Mouse (Mus musculus): Measurements from ENCODE around the gene C130050O18Rik. TPM values are rescaled to one million over a fixed set of nuclear protein-coding genes. Genes with fewer than 3 reads are reported as not detected.

Gene C130050O18Rik
- polyA plus RNA-seq, 1 experiment, result 0.12 TPM

DNA sequence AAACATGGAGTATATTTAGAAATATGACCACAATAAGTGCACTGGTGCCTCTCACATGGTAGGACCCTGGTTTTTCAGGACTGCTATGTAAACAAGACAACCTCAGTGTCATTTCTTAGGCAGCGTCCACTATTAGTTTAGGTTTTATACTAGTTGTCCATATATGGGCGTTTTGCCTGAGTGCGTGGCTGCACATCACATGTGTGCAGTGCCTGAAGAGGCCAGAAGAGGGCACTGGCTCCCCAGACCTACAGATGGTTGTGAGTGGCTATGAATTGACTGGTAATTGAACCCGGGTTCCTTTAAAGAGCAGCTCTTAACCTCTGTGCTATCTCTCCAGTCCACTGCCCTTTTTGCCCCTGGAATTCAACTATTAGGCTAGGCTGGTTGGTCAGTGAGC is 11.9 kb downstream of the C130050O18Rik start:
- Histone ChIP-seq H3K36me3 (ENCODE audit: control insufficient read depth, insufficient read depth, low read length) (no peaks in the 10 kb centered on the region), H3K27ac (ENCODE audit: control insufficient read depth, insufficient read depth, low read depth, low read length) (no peak overlapping the region), H3K4me3 (ENCODE audit: control insufficient read depth, low read depth, low read length) (no peak overlapping the region), H3K27me3 (ENCODE audit: control insufficient read depth, insufficient read depth, low read length) (no peaks in the 10 kb centered on the region), H3K4me1 (ENCODE audit: control insufficient read depth, insufficient read depth, low read length) (no peaks in the 10 kb centered on the region)
- TF ChIP-seq CTCF (IDR thresholded peaks at IDR 0.05; ENCODE audit: control insufficient read depth, insufficient read depth, insufficient replicate concordance, low read depth, low read length) (peak; percentile 44; the same call in 1 of the 2 replicates), POLR2A (IDR thresholded peaks at IDR 0.05; ENCODE audit: control insufficient read depth, low read depth, low read length) (no peak)

DNA sequence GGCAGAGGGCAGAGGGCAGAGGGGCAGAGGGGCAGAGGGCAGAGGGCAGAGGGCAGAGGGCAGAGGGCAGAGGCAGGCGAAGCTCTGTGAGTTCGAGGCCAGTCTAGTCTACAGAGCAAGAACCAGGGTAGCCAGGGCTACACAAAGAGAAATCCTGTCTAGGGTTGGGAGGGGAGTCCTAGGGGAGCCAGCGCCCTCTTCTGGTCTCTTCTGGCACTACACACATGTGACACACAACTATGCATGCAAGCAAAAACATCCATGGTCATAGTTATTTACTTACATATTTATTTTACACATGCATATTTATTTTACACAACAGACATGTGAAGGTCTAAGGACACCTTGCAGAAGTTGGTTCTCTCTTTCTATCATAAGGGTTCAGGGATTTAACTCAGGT is 12.4 kb downstream of the C130050O18Rik start:
- Histone ChIP-seq H3K4me1 (ENCODE audit: control insufficient read depth, insufficient read depth, low read length) (no peaks in the 10 kb centered on the region), H3K4me3 (ENCODE audit: control insufficient read depth, low read depth, low read length) (no peak overlapping the region), H3K27ac (ENCODE audit: control insufficient read depth, insufficient read depth, low read depth, low read length) (no peak overlapping the region), H3K27me3 (ENCODE audit: control insufficient read depth, insufficient read depth, low read length) (no peaks in the 10 kb centered on the region), H3K36me3 (ENCODE audit: control insufficient read depth, insufficient read depth, low read length) (no peaks in the 10 kb centered on the region)
- TF ChIP-seq CTCF (IDR thresholded peaks at IDR 0.05; ENCODE audit: control insufficient read depth, insufficient read depth, insufficient replicate concordance, low read depth, low read length) (peak; percentile 60; the same call in 1 of the 2 replicates), POLR2A (IDR thresholded peaks at IDR 0.05; ENCODE audit: control insufficient read depth, low read depth, low read length) (no peak)

DNA sequence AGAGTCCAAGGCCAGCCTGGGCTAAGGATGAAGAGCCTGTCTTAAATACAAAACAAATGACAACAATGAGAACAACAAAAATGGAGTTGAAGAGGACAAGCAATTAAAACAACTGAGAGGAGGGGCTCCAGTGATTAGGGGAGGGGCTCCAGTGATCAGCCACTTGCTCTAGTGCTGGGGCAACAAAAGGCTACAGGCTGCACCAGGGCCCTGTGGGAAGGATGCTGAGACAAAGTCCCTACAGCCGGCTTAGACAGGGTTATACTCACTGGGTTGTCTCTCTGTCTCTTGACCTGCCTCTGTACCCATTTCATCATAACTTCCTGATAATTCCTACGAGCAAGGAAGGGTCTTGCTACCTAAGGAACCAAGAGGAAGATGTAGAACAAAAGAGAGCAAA is 13.0 kb downstream of the C130050O18Rik start:
- no peaks in the 10 kb centered on the region for H3K36me3 ChIP-seq (ENCODE audit: control insufficient read depth, insufficient read depth, low read length)
- no peak for TF ChIP-seq POLR2A (IDR thresholded peaks at IDR 0.05; ENCODE audit: control insufficient read depth, low read depth, low read length)
- TF ChIP-seq CTCF (IDR thresholded peaks at IDR 0.05; ENCODE audit: control insufficient read depth, insufficient read depth, insufficient replicate concordance, low read depth, low read length), result no peak
- H3K27me3 ChIP-seq (ENCODE audit: control insufficient read depth, insufficient read depth, low read length), result no peaks in the 10 kb centered on the region
- H3K4me1 ChIP-seq (ENCODE audit: control insufficient read depth, insufficient read depth, low read length), result no peaks in the 10 kb centered on the region; the same call in 1 of the 2 replicates
- H3K27ac ChIP-seq (ENCODE audit: control insufficient read depth, insufficient read depth, low read depth, low read length), result no peak overlapping the region
- no peak overlapping the region for H3K4me3 ChIP-seq (ENCODE audit: control insufficient read depth, low read depth, low read length)

DNA sequence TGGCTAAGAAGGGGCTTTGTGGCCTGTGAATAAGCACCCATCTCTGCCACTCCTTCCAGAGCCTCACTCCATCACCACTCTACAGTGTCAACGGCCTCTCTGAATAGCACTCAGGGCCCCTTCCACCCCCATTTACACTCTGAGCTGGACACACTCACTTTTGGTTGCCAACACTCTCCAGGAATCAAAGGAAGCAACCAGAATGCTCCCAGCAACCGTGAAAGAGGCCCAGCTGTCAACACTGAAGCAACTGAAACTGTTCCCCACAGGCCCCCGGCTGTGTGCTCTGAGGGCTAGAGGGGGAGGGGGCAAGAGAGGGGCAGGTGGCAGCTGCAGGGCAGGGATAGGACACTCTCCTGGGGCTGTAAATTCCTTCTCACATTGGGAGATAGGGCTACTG is 13.6 kb downstream of the C130050O18Rik start:
- Histone ChIP-seq H3K4me1 (ENCODE audit: control insufficient read depth, insufficient read depth, low read length) (no peaks in the 10 kb centered on the region; the same call in none of the 2 replicates), H3K4me3 (ENCODE audit: control insufficient read depth, low read depth, low read length) (no peak overlapping the region), H3K27me3 (ENCODE audit: control insufficient read depth, insufficient read depth, low read length) (no peaks in the 10 kb centered on the region), H3K27ac (ENCODE audit: control insufficient read depth, insufficient read depth, low read depth, low read length) (no peak overlapping the region), H3K36me3 (ENCODE audit: control insufficient read depth, insufficient read depth, low read length) (no peaks in the 10 kb centered on the region)
- TF ChIP-seq POLR2A (IDR thresholded peaks at IDR 0.05; ENCODE audit: control insufficient read depth, low read depth, low read length) (no peak), CTCF (IDR thresholded peaks at IDR 0.05; ENCODE audit: control insufficient read depth, insufficient read depth, insufficient replicate concordance, low read depth, low read length) (no peak)

DNA sequence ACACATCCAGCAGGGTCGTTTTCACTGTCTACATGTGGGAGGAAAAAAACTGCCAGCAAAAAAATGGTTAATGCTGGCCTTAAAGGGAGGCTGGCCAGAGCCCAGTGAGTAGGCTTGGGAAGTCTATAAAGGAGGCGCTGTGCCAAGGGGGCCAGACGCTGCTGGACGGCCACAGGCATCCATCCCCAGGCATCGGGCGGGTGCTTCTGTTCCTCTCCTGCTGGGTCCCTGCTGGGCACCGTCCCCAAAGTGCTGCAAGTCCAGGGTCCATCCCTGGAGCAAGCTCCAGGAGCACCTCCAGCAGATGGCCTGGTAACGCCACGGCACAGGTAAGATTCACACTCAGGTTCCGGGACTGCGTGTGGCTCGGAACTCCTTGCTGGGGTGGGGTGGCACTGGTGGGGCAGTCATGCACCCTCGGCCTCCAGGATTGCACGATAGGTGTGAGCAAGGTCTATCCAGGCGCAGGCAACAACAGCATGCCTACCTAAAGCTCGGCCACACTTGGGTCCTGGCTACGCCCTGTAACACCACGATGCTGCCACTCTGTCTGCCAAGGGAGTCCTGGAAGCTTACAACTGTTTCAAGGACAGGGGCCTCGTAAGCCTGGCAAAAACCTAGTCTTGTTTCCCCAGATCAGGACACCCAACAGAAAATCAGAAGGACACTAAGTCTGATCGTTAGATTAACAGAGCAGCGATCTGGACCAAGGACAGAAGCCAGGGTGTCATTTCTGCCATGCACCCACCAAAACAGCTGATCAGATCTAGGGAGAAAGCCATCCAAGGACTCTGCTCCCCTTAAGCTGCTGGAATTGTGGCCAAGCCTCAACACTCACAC is 18.2 kb downstream of the C130050O18Rik start, which contains the start of gene Gper1:
Gene Gper1 (plus strand): TSS at position 126 of the 840 bp plus-strand sequence.
- Histone ChIP-seq H3K27ac (ENCODE audit: control insufficient read depth, insufficient read depth, low read depth, low read length) (no peak within 1 kb of the TSS), H3K4me1 (ENCODE audit: control insufficient read depth, insufficient read depth, low read length) (no peaks in the 10 kb centered on the region; the same call in none of the 2 replicates), H3K4me3 (ENCODE audit: control insufficient read depth, low read depth, low read length) (no peak within 1 kb of the TSS), H3K27me3 (ENCODE audit: control insufficient read depth, insufficient read depth, low read length) (no peaks in the 10 kb centered on the region), H3K36me3 (ENCODE audit: control insufficient read depth, insufficient read depth, low read length) (no peaks in the 10 kb centered on the region)
- no peak for TF ChIP-seq POLR2A (IDR thresholded peaks at IDR 0.05; ENCODE audit: control insufficient read depth, low read depth, low read length)
- no peak for TF ChIP-seq CTCF (IDR thresholded peaks at IDR 0.05; ENCODE audit: control insufficient read depth, insufficient read depth, insufficient replicate concordance, low read depth, low read length)

DNA sequence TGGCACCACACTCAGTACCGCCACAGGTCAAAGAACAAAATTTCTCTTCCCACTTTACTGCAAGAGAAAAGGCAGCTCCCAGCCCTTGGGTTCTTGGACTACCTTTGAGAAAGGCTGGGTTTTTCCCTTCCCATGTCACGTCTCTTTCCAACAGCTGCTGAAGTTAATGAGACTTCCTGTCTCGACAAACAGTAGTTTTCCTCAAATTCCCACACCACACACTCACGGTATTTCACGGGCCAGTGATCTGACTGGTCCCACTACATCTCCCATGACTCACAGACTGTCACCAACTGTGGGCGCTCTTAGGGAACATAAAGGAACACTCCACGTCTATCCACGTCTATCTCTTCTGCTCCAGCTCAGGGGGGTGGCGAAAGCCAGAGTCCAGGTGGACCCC is 20.1 kb downstream of the C130050O18Rik start:
- no peaks in the 10 kb centered on the region; the same call in none of the 2 replicates for H3K4me1 ChIP-seq (ENCODE audit: control insufficient read depth, insufficient read depth, low read length)

DNA sequence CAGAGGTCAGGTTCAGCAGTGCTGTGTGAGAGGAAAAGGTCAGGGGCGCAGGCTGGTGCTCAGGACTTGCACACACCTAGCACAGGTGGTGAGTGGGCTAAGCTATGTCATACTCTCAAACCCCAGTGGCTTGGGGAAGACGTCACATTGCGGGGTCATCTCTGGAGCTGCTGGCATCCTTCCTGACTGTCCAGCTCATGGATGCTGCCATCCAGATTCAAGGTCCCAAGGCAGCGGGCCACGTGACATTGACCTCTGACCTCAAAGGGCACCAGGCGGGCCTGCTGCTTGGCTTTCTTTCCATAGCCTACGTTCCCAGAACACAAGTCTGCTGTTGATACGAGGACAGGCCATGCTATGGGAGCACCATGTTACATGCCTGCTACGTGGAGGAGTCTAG is 21.9 kb downstream of the C130050O18Rik start:
- no peaks in the 10 kb centered on the region for H3K27me3 ChIP-seq (ENCODE audit: control insufficient read depth, insufficient read depth, low read length)
- H3K4me1 ChIP-seq (ENCODE audit: control insufficient read depth, insufficient read depth, low read length), result no peaks in the 10 kb centered on the region; the same call in none of the 2 replicates
- H3K36me3 ChIP-seq (ENCODE audit: control insufficient read depth, insufficient read depth, low read length), result no peaks in the 10 kb centered on the region
- TF ChIP-seq POLR2A (IDR thresholded peaks at IDR 0.05; ENCODE audit: control insufficient read depth, low read depth, low read length), result no peak
- no peak for TF ChIP-seq CTCF (IDR thresholded peaks at IDR 0.05; ENCODE audit: control insufficient read depth, insufficient read depth, insufficient replicate concordance, low read depth, low read length)
- no peak overlapping the region for H3K27ac ChIP-seq (ENCODE audit: control insufficient read depth, insufficient read depth, low read depth, low read length)
- H3K4me3 ChIP-seq (ENCODE audit: control insufficient read depth, low read depth, low read length), result no peak overlapping the region

More for the DNA sequence above, 20.1 kb downstream of the C130050O18Rik start:
- no peak overlapping the region for H3K4me3 ChIP-seq (ENCODE audit: control insufficient read depth, low read depth, low read length)
- no peaks in the 10 kb centered on the region for H3K27me3 ChIP-seq (ENCODE audit: control insufficient read depth, insufficient read depth, low read length)
- TF ChIP-seq CTCF (IDR thresholded peaks at IDR 0.05; ENCODE audit: control insufficient read depth, insufficient read depth, insufficient replicate concordance, low read depth, low read length), result no peak
- no peak for TF ChIP-seq POLR2A (IDR thresholded peaks at IDR 0.05; ENCODE audit: control insufficient read depth, low read depth, low read length)
- no peak overlapping the region for H3K27ac ChIP-seq (ENCODE audit: control insufficient read depth, insufficient read depth, low read depth, low read length)
- H3K36me3 ChIP-seq (ENCODE audit: control insufficient read depth, insufficient read depth, low read length), result no peaks in the 10 kb centered on the region

Measured in testis, adult 2 months (tissue).